Mouse (Mus musculus): ENCODE measurements around the gene Lgr5.

Lgr5 gene

GRCm38 (mm10) chr10:115457368-115458021, 130.1 kb downstream of the Lgr5 start:
- no peak for DNase-seq (ENCODE audit: extremely low read depth, insufficient read length, low spot score)

GRCm38 (mm10) chr10:115448614-115449013, 139.0 kb downstream of the Lgr5 start:
- DNase-seq (ENCODE audit: extremely low read depth, insufficient read length, low spot score), result no peak

GRCm38 (mm10) chr10:115437286-115437685, 150.3 kb downstream of the Lgr5 start:
- DNase-seq (ENCODE audit: extremely low read depth, insufficient read length, low spot score), result no peak

- no peak for DNase-seq (ENCODE audit: extremely low read depth, insufficient read length, low spot score)
Observed at GRCm38 (mm10) chr10:115425351-115425750, 162.2 kb downstream of the Lgr5 start.

- DNase-seq (ENCODE audit: extremely low read depth, insufficient read length, low spot score), result no peak
Observed at GRCm38 (mm10) chr10:115421976-115422375, 165.6 kb downstream of the Lgr5 start.

GRCm38 (mm10) chr10:115414056-115414455, 173.5 kb downstream of the Lgr5 start:
- DNase-seq (ENCODE audit: extremely low read depth, insufficient read length, low spot score), result no peak

- DNase-seq (ENCODE audit: extremely low read depth, insufficient read length, low spot score), result no peak
Observed at GRCm38 (mm10) chr10:115413496-115413895, 174.1 kb downstream of the Lgr5 start.

GRCm38 (mm10) chr10:115406393-115406792, 181.2 kb downstream of the Lgr5 start:
- DNase-seq (ENCODE audit: extremely low read depth, insufficient read length, low spot score), result peak; percentile 28

Data from 3134 (cell line).